Mouse (Mus musculus) hindbrain, embryonic 10.5 days (tissue): ENCODE results near the gene Acer1. TPM values are rescaled to one million over a fixed set of nuclear protein-coding genes. Genes with fewer than 3 reads are reported as not detected.

Experiments used
- DNase-seq: peaks from one replicate; pipeline ENCODE4 v3.0.0-alpha.2; 2017; ENCODE audit warnings: low spot score
- H3K27ac ChIP-seq: fragments of 300-500 bp; sonication (generic); 2 replicates; pipeline ENCODE4 v1.5.1; 2016; ENCODE audit warnings: mild to moderate bottlenecking, moderate library complexity
- H3K27me3 ChIP-seq: fragments of 300-500 bp; sonication (generic); 2 replicates; pipeline ENCODE4 v1.6.1; 2016; ENCODE audit warnings: mild to moderate bottlenecking; ENCODE audit not compliant: poor library complexity, insufficient read depth, severe bottlenecking
- H3K36me3 ChIP-seq: fragments of 300-500 bp; sonication (generic); 2 replicates; pipeline ENCODE4 v1.6.1; 2016; ENCODE audit warnings: mild to moderate bottlenecking, moderate library complexity
- H3K4me1 ChIP-seq: fragments of 300-500 bp; sonication (generic); replicated peaks from 2 replicates; pipeline ENCODE4 v1.6.1; 2016; ENCODE audit warnings: mild to moderate bottlenecking
- H3K4me3 ChIP-seq: fragments of 300-500 bp; sonication (generic); 2 replicates; pipeline ENCODE4 v1.5.1; 2016; ENCODE audit warnings: mild to moderate bottlenecking, moderate library complexity
- H3K9me3 ChIP-seq: fragments of 300-500 bp; sonication (generic); 2 replicates; pipeline ENCODE4 v1.6.1; 2016; ENCODE audit warnings: mild to moderate bottlenecking, moderate library complexity
- WGBS: fragments of 180-500 bp; shearing (Covaris S2); methylation state at CpG from one replicate; pipeline ENCODE4 v1.1.7; 2016; 5-methylcytosine and 5-hydroxymethylcytosine counted together
- polyA plus RNA-seq: library from polyadenylated mRNA; unstranded; fragments of >200 nt; fragmentation: Nextera tagmentation; extraction: Ambion mirVana; gene quantifications from 2 replicates; pipeline ENCODE4 v1.2.1, GENCODE M21; 2016

Acer1 gene
- not detected in 2 replicates for polyA plus RNA-seq

DNA sequence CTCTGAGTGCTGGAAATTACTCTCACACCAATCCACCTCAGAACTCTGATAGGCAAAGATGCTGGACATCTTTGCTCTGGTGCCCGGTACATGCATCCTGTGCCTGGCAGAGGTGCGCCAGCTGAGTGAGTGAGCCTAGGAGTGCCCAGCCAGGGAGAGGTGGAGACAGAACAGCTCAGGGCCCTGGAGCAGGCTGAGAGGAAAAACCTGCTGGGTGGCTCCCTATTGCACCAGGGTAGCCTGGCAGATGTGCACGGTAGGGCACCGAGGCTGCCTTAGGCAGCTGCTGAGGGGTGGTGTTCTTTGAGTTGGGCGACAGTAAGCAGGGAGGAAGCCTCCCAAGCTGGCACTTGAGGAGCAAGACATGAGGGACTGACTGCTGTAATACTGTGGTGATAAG is at the start of gene Acer1:
TSS of gene Acer1 (minus strand) at position 114 of the 400 bp plus-strand sequence.
- 72% methylated on average over 5 of the region's 5 CpGs for WGBS
- H3K36me3 ChIP-seq, result no peaks in the 10 kb centered on the region
- no peak for DNase-seq
- no peaks in the 10 kb centered on the region for H3K4me1 ChIP-seq
- H3K27ac ChIP-seq, result no peak within 1 kb of the TSS
- H3K9me3 ChIP-seq, result no peaks in the 10 kb centered on the region
- no peaks in the 10 kb centered on the region for H3K27me3 ChIP-seq
- no peak within 1 kb of the TSS for H3K4me3 ChIP-seq

DNA sequence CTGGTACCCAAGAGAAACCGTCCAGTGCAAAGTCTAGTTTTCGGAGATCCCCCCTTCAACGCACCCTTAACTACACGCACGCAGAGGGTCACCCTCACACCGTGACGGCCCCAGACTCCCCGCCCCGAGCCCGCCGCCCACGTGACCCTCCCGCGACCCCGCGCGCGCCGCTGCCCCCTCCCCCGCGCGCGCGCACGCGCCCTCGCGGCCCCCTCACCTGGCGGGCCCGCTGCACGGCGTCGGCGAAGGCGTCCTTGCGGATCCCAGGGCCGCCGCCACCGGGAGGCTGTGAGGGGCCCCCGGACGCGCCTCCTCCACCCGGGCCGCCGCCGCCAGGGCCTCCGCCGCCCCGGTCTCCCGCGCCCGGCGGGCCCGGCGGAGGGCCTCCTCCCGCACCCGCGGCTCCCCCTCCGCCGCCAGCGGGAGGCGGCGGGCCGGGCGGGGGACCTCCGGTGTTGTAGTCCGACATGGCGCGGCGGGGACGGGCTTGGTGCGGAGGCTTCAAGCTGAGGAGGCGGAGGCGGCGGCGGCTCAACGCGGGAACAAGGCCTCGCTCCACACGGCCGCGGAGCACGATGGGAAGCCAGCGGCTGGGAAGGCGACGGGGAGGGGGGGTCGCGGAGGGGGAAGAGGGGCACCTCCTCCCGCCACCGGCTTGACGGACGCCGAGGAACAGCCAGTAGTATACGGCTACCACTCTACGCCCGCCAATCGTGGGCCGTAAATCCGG is 49.2 kb upstream of the Acer1 start, which contains the start of gene Khsrp:
TSS of gene Khsrp (minus strand) at position 592 of the 730 bp plus-strand sequence.
- no peaks in the 10 kb centered on the region for H3K27me3 ChIP-seq
- under 1% methylated on average over 98 of the region's 99 CpGs for WGBS
- peaks cover 26% of the 10 kb centered on the region for H3K4me1 ChIP-seq
- peak within 1 kb of the TSS; percentile 99 for H3K27ac ChIP-seq
- peak within 1 kb of the TSS; percentile 77 for H3K4me3 ChIP-seq
- peaks cover 36% of the 10 kb centered on the region for H3K36me3 ChIP-seq
- peak; percentile 57 for DNase-seq
- H3K9me3 ChIP-seq, result no peaks in the 10 kb centered on the region

DNA sequence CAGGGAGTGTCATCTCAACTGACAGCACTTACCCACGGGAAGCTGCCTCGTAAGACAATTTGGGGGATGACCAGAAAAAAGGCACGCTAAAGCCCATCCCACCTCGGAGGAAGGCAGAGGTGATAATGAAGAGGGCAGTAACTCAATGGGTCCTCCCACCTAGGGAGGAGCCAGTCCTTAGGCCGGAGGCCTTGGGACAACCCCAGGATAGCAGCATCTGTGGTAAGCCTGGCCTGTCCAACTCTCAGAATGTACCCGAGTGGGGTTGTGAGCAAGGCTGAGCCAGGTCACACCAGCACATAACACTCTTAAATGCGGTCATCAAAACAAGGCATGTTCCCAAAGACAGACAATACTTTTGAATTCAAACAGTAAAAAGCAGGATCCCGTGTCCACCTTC is 47.8 kb upstream of the Acer1 start:
- peak overlapping the region; percentile 77 for H3K4me3 ChIP-seq
- 56% methylated on average over 8 of the region's 8 CpGs for WGBS
- DNase-seq, result no peak
- no peaks in the 10 kb centered on the region for H3K27me3 ChIP-seq
- no peaks in the 10 kb centered on the region for H3K9me3 ChIP-seq
- peaks cover 50% of the 10 kb centered on the region for H3K36me3 ChIP-seq
- no peak overlapping the region for H3K27ac ChIP-seq
- H3K4me1 ChIP-seq, result peaks cover 26% of the 10 kb centered on the region

GRCm38 (mm10) chr17:57027471-57027870 is 45.5 kb upstream of the Acer1 start:
- no peak for DNase-seq
- Histone ChIP-seq H3K27ac (no peak overlapping the region), H3K27me3 (no peaks in the 10 kb centered on the region), H3K9me3 (no peaks in the 10 kb centered on the region), H3K4me1 (peaks cover 22% of the 10 kb centered on the region), H3K4me3 (no peak overlapping the region), H3K36me3 (peaks cover 72% of the 10 kb centered on the region)
- WGBS, result 91% methylated on average over 4 of the region's 4 CpGs

DNA sequence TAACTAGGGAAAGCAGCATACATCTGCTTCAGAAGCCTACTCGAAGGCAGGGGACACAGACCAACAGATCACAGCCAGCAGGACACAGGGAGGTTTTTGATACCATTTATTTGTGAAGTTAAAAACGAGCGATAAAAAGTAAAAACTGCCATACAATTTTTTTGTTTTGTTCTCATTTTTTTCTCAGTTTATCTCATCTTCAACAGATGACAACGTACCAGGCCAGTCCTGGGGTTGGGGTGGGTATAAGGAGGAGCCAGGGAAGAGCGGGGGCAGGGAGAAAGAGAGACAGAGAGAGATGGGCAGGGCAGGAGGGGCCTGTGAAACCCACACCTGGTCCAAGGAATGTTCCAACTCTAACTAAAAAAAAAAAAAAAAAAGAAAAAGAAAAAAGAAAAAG is 39.0 kb upstream of the Acer1 start:
- 92% methylated on average over 5 of the region's 5 CpGs for whole genome bisulfite sequencing
- peaks cover 69% of the 10 kb centered on the region for H3K36me3 ChIP-seq

DNA sequence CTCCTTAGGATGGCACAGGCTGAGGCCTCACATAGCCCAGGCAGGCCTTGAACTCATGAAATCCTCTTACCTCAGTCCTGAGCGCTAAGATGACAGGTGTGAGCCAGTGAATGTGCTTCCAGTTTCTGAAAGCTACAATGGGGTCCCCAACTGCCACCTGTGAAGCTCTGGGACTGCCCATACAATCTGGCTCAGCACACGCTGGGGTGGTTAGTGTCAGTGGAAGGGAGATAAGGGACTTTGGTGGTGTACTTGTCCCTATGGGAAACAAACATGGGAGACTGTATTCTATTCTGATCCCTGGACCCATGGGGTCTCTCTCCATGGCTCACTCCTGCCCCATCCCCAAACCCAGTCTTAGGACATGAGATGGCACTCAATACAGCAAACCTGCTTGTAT is 37.8 kb upstream of the Acer1 start:
- DNase-seq, result no peak
- H3K9me3 ChIP-seq, result no peaks in the 10 kb centered on the region
- peaks cover 57% of the 10 kb centered on the region for H3K36me3 ChIP-seq
- 84% methylated on average over 2 of the region's 2 CpGs for WGBS
- H3K27ac ChIP-seq, result no peak overlapping the region
- no peak overlapping the region for H3K4me3 ChIP-seq
- no peaks in the 10 kb centered on the region for H3K27me3 ChIP-seq
- no peaks in the 10 kb centered on the region for H3K4me1 ChIP-seq

More for the DNA sequence above, 39.0 kb upstream of the Acer1 start:
- H3K27ac ChIP-seq, result no peak overlapping the region
- H3K4me1 ChIP-seq, result no peaks in the 10 kb centered on the region
- no peak for DNase-seq
- no peak overlapping the region for H3K4me3 ChIP-seq
- H3K27me3 ChIP-seq, result no peaks in the 10 kb centered on the region
- H3K9me3 ChIP-seq, result no peaks in the 10 kb centered on the region

- H3K27me3 ChIP-seq, result no peaks in the 10 kb centered on the region
- peaks cover 23% of the 10 kb centered on the region for H3K4me1 ChIP-seq
- H3K27ac ChIP-seq, result peak overlapping the region; percentile 97
- peaks cover 23% of the 10 kb centered on the region for H3K36me3 ChIP-seq
- no peak for DNase-seq
- H3K4me3 ChIP-seq, result peak overlapping the region; percentile 78
- WGBS, result 76% methylated on average over 13 of the region's 13 CpGs
- no peaks in the 10 kb centered on the region for H3K9me3 ChIP-seq
Observed at GRCm38 (mm10) chr17:57012245-57012795, 30.4 kb upstream of the Acer1 start.

DNA sequence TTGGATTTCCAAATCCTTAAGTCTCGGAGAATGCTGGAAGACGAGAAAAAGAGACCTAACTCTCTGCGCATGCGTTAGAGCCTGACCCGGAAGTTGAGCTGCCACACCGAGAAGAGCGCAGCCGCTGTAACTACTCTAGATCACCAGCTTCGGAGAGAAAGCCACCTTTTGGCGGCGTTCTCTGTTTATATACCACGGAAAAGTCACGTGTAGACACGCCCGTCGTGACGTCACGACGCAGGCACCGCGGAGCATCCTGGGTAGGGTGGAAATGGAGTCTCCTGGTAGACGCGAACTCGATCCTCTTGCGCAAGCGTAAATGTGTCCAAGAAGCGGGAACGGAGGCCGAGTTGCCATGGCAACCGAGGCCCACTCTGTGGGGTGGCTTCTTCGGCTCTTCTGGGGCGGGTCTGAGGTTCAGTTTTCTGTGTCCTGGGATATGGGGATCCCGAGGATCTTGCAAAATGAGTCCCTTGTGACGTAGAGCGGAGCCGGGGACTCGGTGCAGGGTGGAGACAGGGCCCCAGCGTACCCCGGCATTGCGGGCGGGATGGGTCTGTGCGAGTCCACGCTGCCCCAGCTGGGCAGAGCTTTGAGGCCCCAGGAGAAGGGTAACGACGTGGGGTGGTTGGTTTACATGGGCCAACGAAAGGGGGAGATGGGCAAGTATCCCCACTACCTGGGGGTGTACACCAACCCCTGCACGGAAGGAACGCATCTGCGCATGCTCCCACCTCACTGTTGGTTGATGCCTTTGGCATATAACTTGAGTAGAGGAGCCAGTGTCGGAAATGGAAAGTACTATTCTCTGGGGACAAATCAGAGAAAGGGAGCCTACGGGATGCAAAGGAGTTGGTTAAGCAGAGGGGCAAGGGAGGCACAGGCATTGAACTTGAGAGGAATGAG is 29.6 kb upstream of the Acer1 start, which contains the start of the genes Gtf2f1 and Gm17949:
TSS of gene Gtf2f1 (minus strand) at position 53 of the 906 bp plus-strand sequence.
TSS of gene Gm17949 (plus strand) at position 234 of the 906 bp plus-strand sequence.
- Histone ChIP-seq H3K4me1 (peaks cover 23% of the 10 kb centered on the region), H3K36me3 (peaks cover 31% of the 10 kb centered on the region), H3K4me3 (peak within 1 kb of the TSS; percentile 78), H3K27me3 (no peaks in the 10 kb centered on the region), H3K9me3 (no peaks in the 10 kb centered on the region), H3K27ac (peak within 1 kb of the TSS; percentile 97)
- WGBS, result under 1% methylated on average over 51 of the region's 51 CpGs
- DNase-seq, result peak; percentile 98

GRCm38 (mm10) chr17:57010911-57011235 is 28.9 kb upstream of the Acer1 start:
- Histone ChIP-seq H3K4me3 (peak overlapping the region; percentile 78), H3K9me3 (no peaks in the 10 kb centered on the region), H3K4me1 (peaks cover 23% of the 10 kb centered on the region), H3K27me3 (no peaks in the 10 kb centered on the region), H3K36me3 (peaks cover 38% of the 10 kb centered on the region), H3K27ac (peak overlapping the region; percentile 97)
- WGBS, result under 1% methylated on average over 19 of the region's 19 CpGs
- DNase-seq, result no peak

DNA sequence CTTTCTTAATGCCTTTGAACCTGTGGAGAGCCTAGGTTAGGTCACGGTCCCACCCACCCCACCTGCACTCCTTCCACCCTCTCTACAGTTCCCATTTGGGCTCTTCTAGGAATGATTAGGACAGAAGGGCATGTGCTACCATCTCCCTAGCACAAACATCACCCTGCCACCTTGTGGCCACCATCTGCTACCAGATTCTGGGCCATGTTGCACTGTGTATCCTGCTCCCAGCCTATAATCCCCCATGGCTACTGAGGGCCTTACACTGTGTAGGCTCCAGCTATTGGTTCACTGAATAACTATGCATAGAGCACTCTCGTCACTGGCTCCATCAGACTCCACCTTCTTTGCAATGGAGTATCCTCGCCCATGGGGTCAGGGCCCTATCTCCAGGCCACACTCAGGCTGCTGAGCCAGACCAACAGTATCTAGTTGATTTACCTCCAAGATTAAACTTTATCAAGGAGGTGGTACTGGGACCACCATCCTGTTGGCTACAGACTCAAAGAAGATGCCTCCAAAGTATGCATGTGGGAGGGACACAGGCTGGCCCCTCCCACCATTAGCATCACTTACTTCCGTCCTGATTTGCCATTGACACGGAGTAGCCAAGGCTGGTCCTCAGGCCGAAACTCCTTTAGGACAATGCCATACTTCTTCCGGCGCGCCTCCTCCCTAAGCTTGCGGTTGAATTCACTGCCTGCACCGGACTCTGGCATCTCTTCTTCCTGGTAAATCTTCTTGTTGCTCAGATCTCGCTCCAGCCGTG is 25.4 kb upstream of the Acer1 start:
- H3K27ac ChIP-seq, result no peak overlapping the region
- WGBS, result 94% methylated on average over 13 of the region's 13 CpGs
- no peaks in the 10 kb centered on the region for H3K27me3 ChIP-seq
- H3K4me1 ChIP-seq, result peaks cover 19% of the 10 kb centered on the region
- no peaks in the 10 kb centered on the region for H3K9me3 ChIP-seq
- peaks cover 73% of the 10 kb centered on the region for H3K36me3 ChIP-seq
- H3K4me3 ChIP-seq, result no peak overlapping the region
- DNase-seq, result no peak

GRCm38 (mm10) chr17:57003994-57004393 is 22.1 kb upstream of the Acer1 start:
- H3K36me3 ChIP-seq, result peaks cover 96% of the 10 kb centered on the region

GRCm38 (mm10) chr17:57001228-57001627 is 19.3 kb upstream of the Acer1 start:
- H3K9me3 ChIP-seq, result no peaks in the 10 kb centered on the region
- no peaks in the 10 kb centered on the region for H3K27me3 ChIP-seq
- H3K27ac ChIP-seq, result no peak overlapping the region
- 79% methylated on average over 8 of the region's 8 CpGs for WGBS
- H3K4me1 ChIP-seq, result peaks cover 16% of the 10 kb centered on the region
- H3K36me3 ChIP-seq, result peaks cover 80% of the 10 kb centered on the region
- DNase-seq, result no peak
- no peak overlapping the region for H3K4me3 ChIP-seq

More at GRCm38 (mm10) chr17:57003994-57004393, 22.1 kb upstream of the Acer1 start:
- no peak for DNase-seq
- no peaks in the 10 kb centered on the region for H3K27me3 ChIP-seq
- no peaks in the 10 kb centered on the region for H3K9me3 ChIP-seq
- no peak overlapping the region for H3K27ac ChIP-seq
- H3K4me1 ChIP-seq, result no peaks in the 10 kb centered on the region
- 89% methylated on average over 7 of the region's 7 CpGs for WGBS
- no peak overlapping the region for H3K4me3 ChIP-seq
